Mouse (Mus musculus) WW6 (cell line): ENCODE results near the gene Gm42906.

Source experiments
- DNase-seq: peaks from one replicate; pipeline ENCODE4 v3.0.0-alpha.2; 2013; ENCODE audit warnings: low read depth, low spot score

Gene Gm42906

GRCm38 (mm10) chr5:151394690-151395089 lies 33.3 kb downstream of the Gm42906 start:
- DNase-seq = no peak

DNA sequence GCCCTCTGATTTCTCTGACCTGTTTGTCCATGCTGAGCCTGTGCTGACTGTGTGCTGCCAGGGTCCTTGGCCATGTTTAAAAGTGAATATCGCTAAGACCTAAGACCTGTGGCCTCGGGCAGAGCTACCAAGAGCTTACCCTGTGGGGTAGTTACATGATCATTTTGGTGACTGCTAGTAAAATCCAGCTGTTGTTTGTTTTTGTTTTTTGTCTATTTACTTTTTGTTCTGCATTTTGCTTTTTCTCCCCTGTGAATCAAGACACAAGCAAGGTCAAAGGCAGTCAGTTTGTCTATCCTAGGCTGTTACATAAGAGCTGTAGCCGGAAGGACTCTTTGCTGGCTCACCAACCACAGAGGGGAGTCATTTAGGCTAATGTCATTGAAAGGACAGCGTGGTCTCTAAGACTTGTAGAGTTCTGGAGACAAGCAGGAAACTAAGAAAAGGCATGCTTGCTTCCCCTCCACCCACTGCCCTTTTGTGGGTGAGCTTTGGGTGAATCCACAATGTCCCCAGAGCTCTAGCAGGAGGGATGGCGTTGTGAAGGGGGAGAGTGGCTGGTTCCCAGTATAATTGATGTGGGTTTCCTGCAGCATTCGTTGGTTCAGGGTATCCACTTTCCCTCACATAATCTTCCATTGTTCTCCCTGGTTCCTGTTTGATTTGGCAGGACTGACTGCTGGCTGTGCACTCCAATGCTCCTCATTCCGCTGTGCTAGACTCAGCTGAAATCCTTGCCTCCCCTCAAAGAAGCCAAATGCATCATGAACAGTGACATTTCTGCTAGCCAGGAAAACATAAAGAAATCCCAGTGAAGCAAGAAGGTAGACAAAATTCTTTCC lies 33.9 kb downstream of the Gm42906 start:
- DNase-seq = no peak

DNA sequence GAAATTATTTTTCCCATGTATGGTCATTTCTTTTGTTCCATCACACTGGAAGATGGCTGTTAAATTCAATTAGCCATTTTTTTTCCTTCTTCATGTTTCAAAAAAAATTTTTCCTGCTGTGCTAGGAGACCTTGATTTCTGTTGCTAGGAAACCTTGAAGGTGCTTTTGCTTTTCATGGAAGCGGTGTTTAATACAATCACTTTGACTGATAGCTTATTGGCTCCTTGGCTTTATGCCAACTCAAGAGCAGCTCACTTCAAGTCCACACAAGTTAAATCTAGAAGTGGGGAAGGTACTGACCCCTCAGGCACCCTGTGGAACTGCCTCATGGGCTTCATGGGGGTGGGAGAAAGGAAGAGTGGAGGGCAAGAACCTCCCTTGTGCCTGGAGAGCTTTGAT lies 38.1 kb downstream of the Gm42906 start:
- no peak for DNase-seq

DNA sequence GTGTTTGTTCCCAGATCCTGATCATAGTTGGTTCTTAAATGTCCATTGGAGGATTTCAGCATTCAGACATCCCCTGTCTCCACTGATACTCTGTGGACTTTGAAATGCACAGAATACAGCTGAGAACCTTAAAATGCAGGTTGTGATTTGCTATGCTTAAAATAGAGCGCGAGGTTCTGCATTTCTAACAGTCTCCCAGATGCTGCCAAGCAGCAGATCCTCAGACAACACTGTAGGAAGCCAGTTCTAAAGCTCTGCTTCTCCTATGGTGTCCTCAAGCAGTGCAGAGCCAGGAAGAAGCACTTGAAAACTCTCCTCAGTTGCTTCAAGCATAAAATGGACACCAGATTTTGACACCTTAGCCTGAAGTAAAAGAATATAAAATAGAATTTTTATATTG lies 48.1 kb downstream of the Gm42906 start:
- no peak for DNase-seq

- DNase-seq = no peak
Measured at GRCm38 (mm10) chr5:151379210-151379609, 48.8 kb downstream of the Gm42906 start.

DNA sequence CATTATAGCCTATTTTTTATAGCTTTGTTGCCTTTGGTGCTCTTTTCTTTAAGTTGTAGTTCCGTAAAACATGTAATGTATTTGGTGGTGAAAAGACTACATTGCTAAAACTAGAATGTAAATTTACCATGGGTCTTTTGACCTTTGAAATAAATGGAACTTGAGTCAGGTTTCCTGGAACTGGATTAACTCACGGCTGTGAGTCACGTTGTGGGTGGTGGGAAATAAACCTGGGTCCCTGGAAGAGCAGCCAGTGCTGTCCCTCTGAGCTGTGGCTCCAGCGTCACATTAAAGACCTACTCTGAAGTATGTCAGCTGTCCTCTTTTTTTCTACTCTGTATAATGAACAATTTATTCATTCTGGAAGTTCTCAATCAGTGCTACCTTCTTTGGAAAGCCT lies 51.0 kb downstream of the Gm42906 start:
- no peak for DNase-seq

DNA sequence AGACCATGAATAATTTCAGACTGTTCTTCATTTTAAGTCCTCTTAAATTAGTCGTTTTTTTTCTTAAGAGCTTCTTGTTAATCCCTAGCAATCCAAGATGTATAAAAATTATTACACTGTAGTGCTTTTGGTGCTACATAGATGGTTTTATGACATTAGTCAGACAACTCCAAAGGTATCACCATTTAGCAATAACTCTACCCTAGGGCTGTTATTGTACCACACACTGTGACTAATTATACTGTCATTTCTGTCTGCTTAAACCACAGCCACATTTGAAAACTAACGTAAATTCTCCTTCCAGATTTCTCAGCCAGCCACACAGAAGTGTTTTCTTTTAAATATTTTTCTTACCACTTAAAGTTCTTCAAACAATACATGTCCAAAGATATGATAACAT lies 53.1 kb downstream of the Gm42906 start:
- no peak for DNase-seq

DNA sequence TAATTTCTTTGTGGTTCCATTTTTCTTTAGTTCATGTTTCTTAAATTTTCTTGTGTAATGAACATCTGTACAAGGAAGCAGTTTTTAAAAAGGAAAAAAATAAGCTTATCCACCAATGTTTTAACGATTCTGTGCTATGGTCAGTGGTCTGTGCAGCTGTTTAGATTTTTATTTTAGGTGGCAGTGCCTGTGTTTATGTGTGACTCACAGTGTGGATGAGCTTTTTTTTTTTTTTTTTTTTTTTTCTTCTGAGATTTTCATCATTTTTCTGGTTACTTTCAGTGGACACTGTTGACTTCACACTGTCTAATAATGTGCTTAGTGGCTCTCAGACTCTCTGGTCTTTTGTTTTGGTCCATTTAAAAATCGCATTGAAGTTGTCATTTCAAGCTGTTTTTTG lies 56.8 kb downstream of the Gm42906 start:
- DNase-seq = no peak

GRCm38 (mm10) chr5:151369306-151369721 lies 58.6 kb downstream of the Gm42906 start:
- DNase-seq = no peak

DNA sequence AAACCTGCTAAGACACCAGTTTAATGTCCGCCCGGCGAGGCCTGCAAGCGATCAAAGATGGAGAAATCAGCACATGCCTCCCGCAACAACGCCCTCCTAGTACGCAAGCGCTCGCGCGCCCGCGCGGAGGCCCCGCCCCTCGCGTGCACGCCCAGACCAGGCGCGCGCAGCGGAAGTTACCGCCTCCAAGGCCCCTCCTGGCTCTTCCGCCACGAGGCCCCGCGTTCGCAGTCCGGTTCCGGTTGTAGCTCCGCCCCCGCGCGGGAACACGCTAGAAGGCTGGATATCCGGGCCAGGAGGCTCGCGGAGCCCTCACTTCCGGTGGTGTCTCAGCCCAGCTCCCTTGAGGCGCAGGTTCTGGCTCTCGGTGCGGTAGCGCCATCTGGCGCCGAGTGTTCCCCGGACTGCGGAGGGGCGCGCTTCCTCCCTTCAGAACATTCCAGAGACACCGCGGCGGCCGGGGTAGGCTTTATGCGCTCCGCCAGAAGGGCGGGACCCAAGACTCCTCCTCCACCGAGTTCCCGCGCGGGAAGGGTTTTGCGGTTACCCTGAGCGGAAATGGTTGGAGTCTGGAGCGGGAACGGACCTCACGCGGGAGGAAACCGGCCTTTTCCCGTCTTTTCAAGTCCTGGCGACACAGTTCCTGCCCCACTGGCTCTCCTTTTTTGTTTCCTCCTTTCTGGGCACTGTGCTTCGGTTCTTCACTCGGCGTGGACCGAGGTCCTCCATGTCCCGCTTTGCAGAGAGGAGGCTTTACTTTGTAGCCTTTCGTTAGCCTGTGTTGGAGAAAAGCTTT lies 59.4 kb downstream of the Gm42906 start:
- DNase-seq = peak; percentile 91

GRCm38 (mm10) chr5:151367881-151368394 lies 60.0 kb downstream of the Gm42906 start:
- no peak for DNase-seq

GRCm38 (mm10) chr5:151367317-151367716 lies 60.6 kb downstream of the Gm42906 start:
- DNase-seq = no peak

GRCm38 (mm10) chr5:151363343-151364000 lies 64.5 kb downstream of the Gm42906 start:
- no peak for DNase-seq

DNA sequence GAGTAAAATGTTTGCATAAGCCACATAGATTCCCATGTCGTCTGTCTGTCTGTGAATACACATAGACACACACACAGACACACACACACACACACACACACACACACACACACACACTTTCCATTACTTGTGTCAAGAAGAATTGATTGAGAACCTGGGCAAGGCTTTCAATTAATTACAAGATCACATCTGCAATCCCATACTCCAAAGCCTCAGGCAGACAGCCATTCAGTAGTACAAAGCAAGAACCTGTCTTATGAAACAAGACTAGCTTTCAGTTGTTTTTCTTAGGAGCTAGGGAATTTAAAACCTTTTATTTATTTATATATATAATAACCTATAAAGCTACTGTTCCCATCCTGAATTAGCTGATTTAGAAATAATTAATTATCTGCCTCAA lies 78.3 kb downstream of the Gm42906 start:
- no peak for DNase-seq

GRCm38 (mm10) chr5:151348418-151348817 lies 79.5 kb downstream of the Gm42906 start:
- no peak for DNase-seq

DNA sequence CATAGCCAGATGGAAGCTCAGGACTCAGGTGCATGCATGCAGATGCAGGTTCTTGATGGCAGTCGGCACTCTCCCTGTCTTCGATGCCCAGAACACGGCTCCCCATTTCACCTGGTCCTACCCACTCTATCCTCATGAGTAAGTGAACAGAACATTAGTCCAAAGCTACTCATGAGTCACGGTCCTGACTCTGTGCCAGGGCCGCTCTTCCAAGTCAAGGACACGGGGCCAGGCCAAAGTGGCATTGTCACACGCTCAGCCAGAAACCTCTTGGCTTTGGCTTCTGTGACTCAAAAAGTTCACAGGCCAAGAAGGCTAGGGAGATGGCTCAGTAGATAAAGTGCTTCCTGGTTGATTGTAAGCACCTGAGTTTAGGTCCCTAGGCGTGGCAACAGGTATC lies 81.3 kb downstream of the Gm42906 start:
- DNase-seq = no peak

DNA sequence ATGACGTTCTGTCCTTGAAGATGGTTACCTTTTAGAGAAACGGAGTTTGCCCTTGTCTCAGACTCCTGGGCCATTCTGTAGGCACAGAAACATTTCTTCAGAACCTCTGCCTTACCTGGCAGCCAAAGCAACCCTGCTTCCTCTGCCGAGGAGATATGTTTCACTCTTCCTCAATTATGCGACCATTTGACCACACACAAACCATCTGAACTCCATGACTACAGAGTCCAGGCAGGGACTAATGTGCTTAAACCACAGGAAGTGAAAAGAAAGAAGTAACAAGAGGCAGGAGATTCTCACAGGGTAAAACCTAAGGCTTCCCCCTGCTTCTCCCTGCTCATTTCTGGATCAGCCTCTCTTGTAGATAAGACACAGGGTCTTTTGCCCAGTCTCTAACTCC lies 83.2 kb downstream of the Gm42906 start:
- no peak for DNase-seq

GRCm38 (mm10) chr5:151333686-151334085 lies 94.3 kb downstream of the Gm42906 start:
- DNase-seq = no peak

DNA sequence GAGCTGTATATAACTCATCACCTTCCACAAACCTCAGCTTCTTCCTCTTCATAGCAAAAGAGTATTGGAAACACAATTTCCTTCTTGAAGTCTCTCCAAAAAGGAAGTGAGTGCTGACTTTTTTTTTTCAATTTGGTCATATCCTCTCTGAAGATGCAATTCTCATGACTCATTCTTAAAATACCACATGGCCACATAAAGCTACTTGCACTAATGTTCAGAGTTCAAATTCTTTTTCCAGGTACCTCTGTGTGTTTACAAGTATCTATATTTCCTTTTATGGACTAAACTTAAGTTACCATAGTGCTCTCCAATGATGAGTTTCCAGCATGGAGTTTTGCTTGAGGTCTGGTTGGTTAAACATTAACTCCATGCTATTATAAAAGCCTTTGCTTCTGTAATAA lies 94.8 kb downstream of the Gm42906 start:
- DNase-seq = no peak

DNA sequence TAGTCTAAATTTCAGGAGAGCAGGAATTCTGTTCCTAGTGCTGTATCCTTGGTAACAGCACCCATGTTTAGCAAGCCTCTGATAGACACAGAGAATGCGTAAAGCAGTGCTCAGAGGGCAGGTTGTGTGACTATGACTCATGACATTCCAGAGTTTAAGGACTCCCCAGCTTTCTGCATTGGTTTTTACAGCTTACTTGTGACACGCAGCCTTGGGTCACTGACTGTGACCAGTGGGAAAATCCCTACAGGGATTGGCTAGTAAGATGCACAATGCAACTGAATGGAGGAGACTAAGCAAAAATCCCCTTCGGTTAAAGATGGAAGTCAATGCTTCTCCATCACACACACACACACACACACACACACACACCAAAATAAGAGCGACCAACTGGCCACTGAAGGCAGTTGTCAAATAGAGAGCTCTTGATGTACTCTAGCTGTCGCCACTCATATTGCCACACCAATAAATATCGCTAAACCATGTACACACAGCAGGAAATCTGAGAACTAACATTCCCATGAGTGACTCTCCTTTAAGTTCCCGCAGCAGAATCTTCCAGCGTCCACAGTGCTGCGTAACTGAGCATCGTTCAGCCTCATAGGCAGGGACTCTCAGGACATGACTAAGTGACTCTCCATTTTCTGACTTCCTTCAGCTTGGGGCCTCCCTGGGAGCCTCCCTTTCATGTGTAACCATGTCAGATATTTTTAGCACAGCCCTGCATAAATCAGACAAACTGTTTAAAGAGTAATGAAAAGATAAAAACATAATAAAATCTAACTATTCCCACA lies 112.0 kb downstream of the Gm42906 start:
- no peak for DNase-seq

DNA sequence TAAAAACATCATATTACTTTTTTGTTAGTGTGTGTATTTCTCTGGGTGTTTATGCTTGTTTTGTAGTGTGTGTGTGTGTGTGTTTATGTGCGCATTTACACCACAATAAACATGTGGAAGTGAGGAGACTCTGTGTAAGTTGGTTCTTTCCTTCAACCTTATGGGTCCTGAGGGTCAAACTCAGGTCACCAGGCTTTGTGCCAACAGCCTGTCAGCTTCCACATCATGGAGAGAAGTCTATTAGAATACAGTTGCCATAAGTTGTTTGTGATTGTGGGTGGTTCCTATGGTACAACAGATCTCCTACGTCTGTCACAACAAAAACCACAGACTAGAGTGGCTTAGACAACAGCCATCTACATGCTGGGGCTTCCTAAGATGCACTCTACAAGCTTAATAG lies 127.7 kb downstream of the Gm42906 start:
- DNase-seq = no peak
